Mouse (Mus musculus) heart, adult 2 months (tissue): Measurements from ENCODE around the gene Kirrel3.

Experiments used
- CTCF ChIP-seq: fragments of 200-600 bp; IDR thresholded peaks from 2 replicates; pipeline ENCODE4 v1.8.1; 2022; ENCODE audit warnings: antibody characterized with exemption, mild to moderate bottlenecking, moderate library complexity
- POLR2A ChIP-seq: fragments of 200-500 bp; IDR thresholded peaks from 2 replicates; pipeline ENCODE4 v1.6.1; 2011; ENCODE audit warnings: mild to moderate bottlenecking, low read depth, low read length, control low read depth; ENCODE audit not compliant: insufficient read depth

DNA sequence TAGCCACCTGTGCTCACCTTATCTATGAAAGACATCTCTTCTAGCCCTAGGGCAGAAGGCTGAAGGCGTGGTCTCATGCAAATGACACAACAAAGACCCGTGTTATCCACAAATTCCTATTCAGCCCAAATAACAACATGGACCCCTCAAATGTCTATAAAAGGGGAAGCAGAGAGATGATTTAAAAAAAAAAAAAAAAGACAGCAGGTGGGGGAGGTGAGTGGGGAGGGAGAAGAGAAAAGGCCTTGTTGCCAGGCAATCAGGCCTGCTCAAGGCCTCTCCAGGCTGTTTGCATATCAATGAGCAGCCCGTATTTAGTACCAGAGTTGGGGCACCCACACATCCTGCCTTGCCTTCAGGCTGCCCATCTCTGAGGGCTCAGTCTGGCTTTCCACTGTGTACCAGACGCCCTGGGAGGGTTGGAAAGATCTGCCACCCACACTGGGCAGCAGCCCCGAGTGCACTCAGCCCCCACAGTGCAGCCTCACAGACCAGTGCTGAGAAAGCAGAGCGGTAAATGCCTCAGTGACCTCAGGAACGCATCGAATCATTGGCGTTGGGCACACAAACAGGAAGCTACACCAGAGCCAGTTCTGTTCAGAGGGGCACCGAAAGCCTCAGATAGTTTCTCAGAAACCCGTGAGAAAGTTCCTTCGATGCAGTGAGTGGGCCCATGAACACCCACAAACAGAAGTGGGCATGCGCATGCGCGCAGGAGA is 510.1 kb downstream of the Kirrel3 start:
- TF ChIP-seq CTCF (no peak), POLR2A (no peak)
